Mouse (Mus musculus) myocyte (in vitro differentiated cells): ENCODE results near the gene Klhl30.

Experiments used
- CEBPB ChIP-seq: IDR thresholded peaks from 2 replicates; pipeline ENCODE4 v1.6.1; 2011; ENCODE audit warnings: mild to moderate bottlenecking, moderate library complexity; ENCODE audit not compliant: poor library complexity, insufficient read depth, severe bottlenecking
- E2F4 ChIP-seq: IDR thresholded peaks from one replicate; pipeline ENCODE4 v1.6.1; 2011; ENCODE audit warnings: mild to moderate bottlenecking, control low read depth, moderate library complexity; ENCODE audit not compliant: insufficient read depth
- MAX ChIP-seq: IDR thresholded peaks from one replicate; pipeline ENCODE4 v1.6.1; 2011; ENCODE audit warnings: low read depth, mild to moderate bottlenecking, control low read depth
- MYOG ChIP-seq, 3 experiments: IDR thresholded peaks; one replicate each; pipeline ENCODE4 v1.6.1; 2011; ENCODE audit warnings: control low read depth in 2 of 3, low read depth in 2 of 3, mild to moderate bottlenecking in 2 of 3; ENCODE audit not compliant: insufficient read length in 2 of 3, control insufficient read depth in 1 of 3, insufficient read depth in 1 of 3
- POLR2A ChIP-seq: IDR thresholded peaks from one replicate; pipeline ENCODE4 v1.6.1; 2011; ENCODE audit warnings: low read depth, mild to moderate bottlenecking, control low read depth, moderate library complexity; ENCODE audit not compliant: insufficient read length
- POLR2AphosphoS2 ChIP-seq: IDR thresholded peaks from one replicate; pipeline ENCODE4 v1.6.1; 2011; ENCODE audit warnings: low read depth, control low read depth; ENCODE audit not compliant: insufficient read length
- SRF ChIP-seq: IDR thresholded peaks from one replicate; pipeline ENCODE4 v1.6.1; 2011; ENCODE audit warnings: low read depth; ENCODE audit not compliant: control insufficient read depth, insufficient read length
- USF1 ChIP-seq: IDR thresholded peaks from one replicate; pipeline ENCODE4 v1.6.1; 2011; ENCODE audit warnings: low read depth, mild to moderate bottlenecking, control low read depth, moderate library complexity

GRCm38 (mm10) chr1:91366215-91367108 is 15.6 kb downstream of the Klhl30 start, which contains the start of gene Erfe:
- no peak for TF ChIP-seq CEBPB
- TF ChIP-seq USF1 = no peak
- TF ChIP-seq POLR2A = peak; percentile 63
- TF ChIP-seq E2F4 = peak; percentile 88
- TF ChIP-seq SRF = no peak
- TF ChIP-seq MYOG (IDR thresholded peaks at IDR 0.05; ENCODE audit: control insufficient read depth in 1 of 3, insufficient read depth in 1 of 3, insufficient read length in 2 of 3, low read depth in 2 of 3) = no peak
- no peak for TF ChIP-seq MAX
- TF ChIP-seq POLR2AphosphoS2 = peak; percentile 80
